Mouse (Mus musculus): ENCODE measurements around the gene 1700007K13Rik. TPM values are rescaled to one million over a fixed set of nuclear protein-coding genes. Genes with fewer than 3 reads are reported as not detected.

Gene 1700007K13Rik
- polyA plus RNA-seq, 1 experiment from 2014 or later = 0.72 TPM

- H3K9me3 ChIP-seq = no peaks in the 10 kb centered on the region
- no peak overlapping the region for H3K27ac ChIP-seq
- H3K27me3 ChIP-seq (ENCODE audit: insufficient read depth, poor library complexity, severe bottlenecking) = peaks cover 21% of the 10 kb centered on the region
- H3K36me3 ChIP-seq = peaks cover 12% of the 10 kb centered on the region
- no peak for DNase-seq (ENCODE audit: low spot score)
- 77% methylated on average over 9 of the region's 9 CpGs for WGBS
- H3K4me1 ChIP-seq = peaks cover 25% of the 10 kb centered on the region
- H3K4me3 ChIP-seq = no peak overlapping the region
Measured at GRCm38 (mm10) chr2:28464919-28465318, 1.2 kb downstream of the 1700007K13Rik start.

- DNase-seq (ENCODE audit: low spot score) = no peak
- Histone ChIP-seq H3K27me3 (ENCODE audit: insufficient read depth, poor library complexity, severe bottlenecking) (peaks cover 21% of the 10 kb centered on the region), H3K9me3 (no peaks in the 10 kb centered on the region), H3K4me1 (peaks cover 21% of the 10 kb centered on the region), H3K27ac (no peak overlapping the region), H3K4me3 (no peak overlapping the region), H3K36me3 (peaks cover 2% of the 10 kb centered on the region)
- WGBS = 40% methylated on average over 3 of the region's 3 CpGs
Measured at GRCm38 (mm10) chr2:28463919-28464318, 2.2 kb downstream of the 1700007K13Rik start.

GRCm38 (mm10) chr2:28456616-28457015 is 9.5 kb downstream of the 1700007K13Rik start:
- no peak for DNase-seq (ENCODE audit: low spot score)
- Histone ChIP-seq H3K9me3 (no peaks in the 10 kb centered on the region), H3K4me3 (no peak overlapping the region), H3K27ac (no peak overlapping the region), H3K4me1 (no peaks in the 10 kb centered on the region), H3K36me3 (peaks cover 11% of the 10 kb centered on the region), H3K27me3 (ENCODE audit: insufficient read depth, poor library complexity, severe bottlenecking) (peaks cover 11% of the 10 kb centered on the region; the same call in 1 of the 2 replicates)
- 67% methylated on average over 1 of the region's 1 CpGs for WGBS

- peaks cover 29% of the 10 kb centered on the region for H3K36me3 ChIP-seq
- H3K9me3 ChIP-seq = no peaks in the 10 kb centered on the region
- H3K4me3 ChIP-seq = no peak overlapping the region
- no peaks in the 10 kb centered on the region for H3K4me1 ChIP-seq
- 81% methylated on average over 6 of the region's 6 CpGs for WGBS
- no peak overlapping the region for H3K27ac ChIP-seq
- peaks cover 31% of the 10 kb centered on the region for H3K27me3 ChIP-seq (ENCODE audit: insufficient read depth, poor library complexity, severe bottlenecking)
- no peak for DNase-seq (ENCODE audit: low spot score)
Measured at GRCm38 (mm10) chr2:28453539-28453938, 12.6 kb downstream of the 1700007K13Rik start.

GRCm38 (mm10) chr2:28451663-28452062 is 14.5 kb downstream of the 1700007K13Rik start:
- peak; percentile 60 for DNase-seq (ENCODE audit: low spot score)
- H3K4me1 ChIP-seq = peaks cover 10% of the 10 kb centered on the region
- H3K36me3 ChIP-seq = peaks cover 29% of the 10 kb centered on the region
- no peak overlapping the region for H3K4me3 ChIP-seq
- no peaks in the 10 kb centered on the region for H3K9me3 ChIP-seq
- 83% methylated on average over 11 of the region's 11 CpGs for WGBS
- H3K27me3 ChIP-seq (ENCODE audit: insufficient read depth, poor library complexity, severe bottlenecking) = peaks cover 46% of the 10 kb centered on the region
- no peak overlapping the region for H3K27ac ChIP-seq

GRCm38 (mm10) chr2:28447315-28447670 is 18.8 kb downstream of the 1700007K13Rik start:
- H3K9me3 ChIP-seq = no peaks in the 10 kb centered on the region
- no peak for DNase-seq (ENCODE audit: low spot score)
- H3K27ac ChIP-seq = peak overlapping the region; percentile 92
- peaks cover 20% of the 10 kb centered on the region for H3K36me3 ChIP-seq
- WGBS = 9% methylated on average over 11 of the region's 11 CpGs
- peaks cover 19% of the 10 kb centered on the region for H3K4me1 ChIP-seq
- peak overlapping the region; percentile 85 for H3K4me3 ChIP-seq
- H3K27me3 ChIP-seq (ENCODE audit: insufficient read depth, poor library complexity, severe bottlenecking) = peaks cover 60% of the 10 kb centered on the region

- Histone ChIP-seq H3K4me3 (peak within 1 kb of the TSS; percentile 85), H3K36me3 (peaks cover 19% of the 10 kb centered on the region), H3K9me3 (no peaks in the 10 kb centered on the region), H3K27me3 (ENCODE audit: insufficient read depth, poor library complexity, severe bottlenecking) (peaks cover 56% of the 10 kb centered on the region), H3K4me1 (peaks cover 19% of the 10 kb centered on the region), H3K27ac (peak within 1 kb of the TSS; percentile 92)
- no peak for DNase-seq (ENCODE audit: low spot score)
- WGBS = under 1% methylated on average over 110 of the region's 118 CpGs
Measured at GRCm38 (mm10) chr2:28446515-28447314, 19.4 kb downstream of the 1700007K13Rik start, which contains the start of gene Ppp1r26. Gene Ppp1r26 (plus strand): TSS chr2:28446800.

- Histone ChIP-seq H3K36me3 (peaks cover 13% of the 10 kb centered on the region; the same call in 1 of the 2 replicates), H3K4me3 (peak overlapping the region; percentile 85), H3K4me1 (peaks cover 19% of the 10 kb centered on the region), H3K9me3 (no peaks in the 10 kb centered on the region), H3K27me3 (ENCODE audit: insufficient read depth, poor library complexity, severe bottlenecking) (peaks cover 51% of the 10 kb centered on the region), H3K27ac (peak overlapping the region; percentile 92)
- no peak for DNase-seq (ENCODE audit: low spot score)
- 11% methylated on average over 5 of the region's 5 CpGs for WGBS
Measured at GRCm38 (mm10) chr2:28446181-28446514, 20.0 kb downstream of the 1700007K13Rik start.

GRCm38 (mm10) chr2:28445082-28445481 is 21.1 kb downstream of the 1700007K13Rik start:
- Histone ChIP-seq H3K4me1 (peaks cover 19% of the 10 kb centered on the region), H3K27me3 (ENCODE audit: insufficient read depth, poor library complexity, severe bottlenecking) (peaks cover 41% of the 10 kb centered on the region), H3K36me3 (0 out of 2 replicates have a peak, but pooled peaks cover 3% of the 10 kb centered on the region), H3K9me3 (no peaks in the 10 kb centered on the region), H3K27ac (no peak overlapping the region), H3K4me3 (no peak overlapping the region)
- DNase-seq (ENCODE audit: low spot score) = no peak
- WGBS = 73% methylated on average over 4 of the region's 4 CpGs

- 0 out of 2 replicates have a peak, but pooled peaks cover under 1% of the 10 kb centered on the region for H3K4me1 ChIP-seq
- no peak for DNase-seq (ENCODE audit: low spot score)
- no peak overlapping the region for H3K27ac ChIP-seq
Measured at GRCm38 (mm10) chr2:28440842-28441241, 25.3 kb downstream of the 1700007K13Rik start.

GRCm38 (mm10) chr2:28435401-28435800 is 30.7 kb downstream of the 1700007K13Rik start:
- no peak for DNase-seq (ENCODE audit: low spot score)
- Histone ChIP-seq H3K4me1 (peaks cover 9% of the 10 kb centered on the region; the same call in 1 of the 2 replicates), H3K27me3 (ENCODE audit: insufficient read depth, poor library complexity, severe bottlenecking) (no peaks in the 10 kb centered on the region), H3K9me3 (no peaks in the 10 kb centered on the region), H3K27ac (no peak overlapping the region), H3K36me3 (no peaks in the 10 kb centered on the region), H3K4me3 (no peak overlapping the region)
- 85% methylated on average over 11 of the region's 11 CpGs for WGBS

More at GRCm38 (mm10) chr2:28440842-28441241, 25.3 kb downstream of the 1700007K13Rik start:
- no peaks in the 10 kb centered on the region for H3K36me3 ChIP-seq
- H3K4me3 ChIP-seq = no peak overlapping the region
- H3K9me3 ChIP-seq = no peaks in the 10 kb centered on the region
- WGBS = 74% methylated on average over 6 of the region's 6 CpGs
- peaks cover 12% of the 10 kb centered on the region for H3K27me3 ChIP-seq (ENCODE audit: insufficient read depth, poor library complexity, severe bottlenecking)

- 0% methylated on average over 1 of the region's 2 CpGs for WGBS
- no peaks in the 10 kb centered on the region for H3K36me3 ChIP-seq
- H3K4me1 ChIP-seq = peaks cover 9% of the 10 kb centered on the region; the same call in 1 of the 2 replicates
- no peaks in the 10 kb centered on the region for H3K27me3 ChIP-seq (ENCODE audit: insufficient read depth, poor library complexity, severe bottlenecking)
- H3K9me3 ChIP-seq = no peaks in the 10 kb centered on the region; the same call in 1 of the 2 replicates
- H3K4me3 ChIP-seq = no peak overlapping the region
- no peak overlapping the region for H3K27ac ChIP-seq
- DNase-seq (ENCODE audit: low spot score) = no peak
Measured at GRCm38 (mm10) chr2:28433512-28433911, 32.6 kb downstream of the 1700007K13Rik start.

GRCm38 (mm10) chr2:28432811-28433210 is 33.3 kb downstream of the 1700007K13Rik start:
- H3K4me1 ChIP-seq = peaks cover 9% of the 10 kb centered on the region; the same call in 1 of the 2 replicates
- no peak for DNase-seq (ENCODE audit: low spot score)
- no peak overlapping the region for H3K4me3 ChIP-seq
- no peaks in the 10 kb centered on the region; the same call in 1 of the 2 replicates for H3K9me3 ChIP-seq
- H3K36me3 ChIP-seq = no peaks in the 10 kb centered on the region
- no peak overlapping the region for H3K27ac ChIP-seq
- WGBS = 29% methylated on average over 1 of the region's 1 CpGs
- H3K27me3 ChIP-seq (ENCODE audit: insufficient read depth, poor library complexity, severe bottlenecking) = no peaks in the 10 kb centered on the region

Measured in heart, embryonic 10.5 days (tissue).